Mouse (Mus musculus) gastrocnemius, postnatal 4 days (tissue): ENCODE data around the gene Gm9837. TPM values are rescaled to one million over a fixed set of nuclear protein-coding genes. Genes with fewer than 3 reads are reported as not detected.

Experiments used
- DNase-seq, 2 experiments: peaks; one replicate each; pipeline ENCODE4 v3.0.0; 2021 to 2022; ENCODE audit warnings: low spot score in 2 of 2, mixed read lengths in 2 of 2
- long read RNA-seq, 2 experiments: library from polyadenylated mRNA; stranded (forward); transcript quantifications; one replicate each; pipeline ENCODE4 v2.0.0; 2021
- total RNA-seq, 2 experiments: library from RNA; stranded (reverse); gene quantifications; 2 replicates each; pipeline ENCODE4 v1.2.3; 2021

Gene Gm9837
- total RNA-seq = not detected
- long read RNA-seq, experiment 1 = 0 reads
- long read RNA-seq, experiment 2 = 0 reads

- DNase-seq = peak; percentile 80 to 93
Measured at GRCm38 (mm10) chr11:53469968-53470695, at the start of gene Gm9837. Gene Gm9837, minus strand, starts transcription at chr11:53470479.

GRCm38 (mm10) chr11:53519207-53520121, 49.2 kb upstream of the Gm9837 start, which contains the start of gene Sept8:
Gene Sept8, plus strand, starts transcription at chr11:53519257.
- peak; percentile 47 to 70 for DNase-seq

- DNase-seq = no peak
Measured at GRCm38 (mm10) chr11:53518759-53519158, 48.5 kb upstream of the Gm9837 start.

GRCm38 (mm10) chr11:53516775-53517627, 46.7 kb upstream of the Gm9837 start:
- no peak for DNase-seq

GRCm38 (mm10) chr11:53510351-53510750, 40.1 kb upstream of the Gm9837 start:
- DNase-seq = no peak

- DNase-seq = no peak
Measured at GRCm38 (mm10) chr11:53508591-53508990, 38.3 kb upstream of the Gm9837 start.

GRCm38 (mm10) chr11:53508152-53508551, 37.9 kb upstream of the Gm9837 start:
- no peak for DNase-seq

- DNase-seq = no peak
Measured at GRCm38 (mm10) chr11:53507098-53507805, 37.0 kb upstream of the Gm9837 start.

- no peak for DNase-seq
Measured at GRCm38 (mm10) chr11:53505026-53505663, 34.9 kb upstream of the Gm9837 start.

- DNase-seq = no peak
Measured at GRCm38 (mm10) chr11:53504376-53504775, 34.1 kb upstream of the Gm9837 start.

- no peak for DNase-seq
Measured at GRCm38 (mm10) chr11:53503738-53504137, 33.5 kb upstream of the Gm9837 start.

GRCm38 (mm10) chr11:53502039-53502765, 31.9 kb upstream of the Gm9837 start:
- no peak for DNase-seq

- no peak for DNase-seq
Measured at GRCm38 (mm10) chr11:53500569-53500968, 30.3 kb upstream of the Gm9837 start.

- no peak for DNase-seq
Measured at GRCm38 (mm10) chr11:53496946-53497345, 26.7 kb upstream of the Gm9837 start.

- no peak for DNase-seq
Measured at GRCm38 (mm10) chr11:53495417-53495816, 25.1 kb upstream of the Gm9837 start.

- no peak for DNase-seq
Measured at GRCm38 (mm10) chr11:53493243-53493955, 23.1 kb upstream of the Gm9837 start.

GRCm38 (mm10) chr11:53491954-53492401, 21.7 kb upstream of the Gm9837 start:
- DNase-seq = no peak

GRCm38 (mm10) chr11:53489421-53489820, 19.1 kb upstream of the Gm9837 start:
- DNase-seq = no peak
